Mouse (Mus musculus) liver, adult 2 months (tissue): Measurements from ENCODE around the gene Opn4.

Experiments
- CTCF ChIP-seq: fragments of 200-500 bp; IDR thresholded peaks from 2 replicates; pipeline ENCODE4 v1.5.1; 2011; ENCODE audit warnings: low read depth, low read length, control low read depth
- POLR2A ChIP-seq: fragments of 200-500 bp; IDR thresholded peaks from 2 replicates; pipeline ENCODE4 v1.6.1; 2011; ENCODE audit warnings: low read length, control low read depth; ENCODE audit not compliant: insufficient read depth; ENCODE audit errors: extremely low read depth

GRCm38 (mm10) chr14:34623074-34623473 is 23.1 kb upstream of the Opn4 start:
- no peak for TF ChIP-seq POLR2A
- TF ChIP-seq CTCF, result no peak
